Mouse (Mus musculus) adrenal gland, postnatal 10 days (tissue): ENCODE measurements around the gene A4galt. TPM values are rescaled to one million over a fixed set of nuclear protein-coding genes. Genes with fewer than 3 reads are reported as not detected.

Experiments used
- DNase-seq: peaks from one replicate; pipeline ENCODE4 v3.0.0; 2021; ENCODE audit warnings: mixed read lengths
- total RNA-seq, 2 experiments: library from RNA; stranded (reverse); gene quantifications; 2 replicates each; pipeline ENCODE4 v1.2.3; 2021

The A4galt gene
- total RNA-seq, 2 experiments from 2014 or later = 12.3 to 12.8 TPM

DNA sequence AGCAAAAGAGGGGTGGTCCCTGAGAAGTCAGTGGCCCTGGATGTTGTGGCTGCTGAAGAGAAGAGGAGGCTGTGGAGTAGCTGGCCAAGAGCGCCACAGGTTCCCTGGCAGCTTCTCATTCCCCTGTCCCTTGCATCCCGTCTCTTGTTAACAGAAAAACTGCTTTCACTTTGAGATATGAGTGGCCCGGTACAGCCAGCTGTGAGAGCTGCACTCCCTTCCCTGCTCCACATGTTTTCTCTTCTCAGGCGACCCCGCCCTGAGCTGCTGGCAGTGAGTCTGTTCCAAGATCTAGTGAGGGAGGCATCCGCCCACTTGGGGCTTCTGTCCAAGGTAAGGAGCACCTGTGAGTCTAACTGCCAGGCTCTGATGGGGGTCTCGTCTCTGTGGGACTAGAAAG is 16.9 kb upstream of the A4galt start:
- DNase-seq = peak; percentile 30

DNA sequence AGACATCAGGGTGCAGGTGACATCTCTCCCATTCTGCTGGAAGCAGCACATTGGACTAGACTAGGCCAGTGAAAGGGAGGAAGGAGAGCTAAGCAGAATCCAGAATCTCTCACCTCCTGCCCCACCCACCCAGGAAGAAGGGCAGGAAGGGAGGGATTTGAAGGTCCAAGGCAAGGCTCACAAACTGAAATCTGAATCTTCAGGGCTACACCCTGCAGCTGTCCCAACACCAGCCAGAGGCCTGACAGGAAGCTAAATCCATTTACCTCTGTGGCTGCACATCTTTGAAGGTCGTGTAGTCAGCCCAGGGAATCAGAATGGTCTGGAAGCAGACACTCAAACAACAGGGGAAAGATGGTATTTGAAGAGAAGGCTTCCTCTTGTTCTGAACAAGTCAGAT is 13.7 kb upstream of the A4galt start:
- DNase-seq = no peak

DNA sequence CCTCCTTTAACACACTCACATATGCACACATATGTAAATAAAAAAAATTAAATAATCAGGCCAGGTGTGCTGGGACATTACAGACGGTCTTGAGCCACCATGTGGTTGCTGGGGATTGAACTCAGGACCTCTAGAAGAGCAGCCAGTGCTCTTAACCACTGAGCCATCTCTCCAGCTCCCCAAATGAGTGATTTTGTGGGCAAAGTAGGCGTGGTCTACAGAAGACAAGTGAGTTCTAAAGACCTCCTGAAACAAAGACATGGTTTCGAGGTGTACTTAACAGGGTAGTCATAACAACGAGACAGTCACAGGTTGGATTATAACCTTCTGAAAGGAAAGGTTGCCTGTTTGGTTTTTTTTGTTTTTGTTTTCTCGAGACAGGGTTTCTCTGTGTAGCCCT is 11.8 kb upstream of the A4galt start:
- DNase-seq = no peak

- no peak for DNase-seq
Measured at GRCm38 (mm10) chr15:83257906-83258305, 6.3 kb upstream of the A4galt start.

DNA sequence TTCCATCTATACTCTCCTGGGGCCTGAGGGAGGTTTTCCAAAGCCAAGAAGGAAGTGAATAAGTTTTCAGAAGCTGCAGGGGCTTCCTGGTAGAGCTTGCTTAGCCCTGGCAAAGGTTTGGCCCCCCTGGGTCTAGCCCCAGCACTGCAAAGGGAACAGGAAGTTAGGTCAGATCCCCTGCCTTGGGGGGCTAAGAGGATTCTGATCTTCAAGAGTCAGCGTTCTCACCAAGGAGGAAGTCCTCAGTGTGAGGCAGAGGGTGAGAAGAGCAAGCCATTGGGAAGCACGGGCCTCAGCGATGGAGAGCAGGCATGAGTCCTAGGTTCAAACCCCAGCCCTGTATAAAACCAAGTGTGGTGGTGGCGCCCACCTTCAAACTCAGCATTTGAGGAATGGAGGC is 4.9 kb upstream of the A4galt start:
- no peak for DNase-seq

DNA sequence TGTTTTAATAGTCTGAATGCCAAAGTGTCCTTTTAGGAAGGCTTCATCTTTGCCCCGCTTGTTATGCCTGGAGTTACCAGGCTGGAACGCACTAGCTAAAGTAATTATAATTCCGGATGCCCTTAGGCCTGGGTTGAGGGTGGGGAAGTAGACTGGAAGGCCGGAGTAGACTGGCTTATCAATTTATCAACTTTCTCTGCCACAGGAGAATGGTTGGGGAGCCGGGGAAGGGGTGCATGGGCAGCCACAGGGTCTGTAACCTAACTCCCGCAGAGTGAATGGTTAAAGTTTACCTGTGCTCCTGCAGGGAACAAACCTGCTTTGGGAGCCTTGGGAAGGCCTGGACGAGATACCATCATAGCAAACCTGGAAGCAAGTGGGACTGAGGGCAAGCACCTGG is 4.4 kb upstream of the A4galt start:
- DNase-seq = no peak

- DNase-seq = no peak
Measured at GRCm38 (mm10) chr15:83255191-83255782, 3.7 kb upstream of the A4galt start.

DNA sequence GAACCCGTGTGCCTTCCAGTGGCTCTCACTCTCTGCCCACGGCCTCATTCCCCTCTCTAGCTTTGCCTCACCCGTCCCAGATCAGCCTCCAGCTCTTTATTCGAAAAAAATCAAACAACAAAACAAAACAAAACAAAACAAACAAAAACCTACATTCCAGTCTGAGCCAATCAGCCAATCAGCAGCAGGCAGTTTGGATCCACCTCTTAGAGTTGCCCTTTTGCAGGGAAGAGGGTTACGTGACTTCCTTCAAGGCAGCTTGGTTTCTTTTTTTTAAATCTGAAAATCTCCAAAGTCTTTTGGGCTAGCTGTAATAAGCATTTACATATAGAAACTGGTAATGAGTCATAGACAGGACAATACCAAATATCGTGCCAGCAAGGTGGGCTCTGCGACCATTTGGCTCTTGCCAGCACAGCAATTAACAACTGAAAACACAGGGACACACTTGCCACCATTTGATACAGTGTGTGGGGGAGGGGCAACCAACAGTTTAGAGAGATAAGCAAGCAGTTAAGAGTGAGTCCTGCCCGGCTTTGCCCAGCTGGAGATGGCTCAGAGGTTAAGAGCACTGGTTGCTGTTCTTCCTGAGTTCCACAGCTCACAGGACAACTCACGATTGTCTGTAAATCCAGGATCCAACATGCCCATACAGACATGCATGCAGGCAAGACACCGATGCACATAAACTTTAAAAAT is 2.9 kb upstream of the A4galt start:
- no peak for DNase-seq

GRCm38 (mm10) chr15:83252060-83252459 is 486 bp upstream of the A4galt start:
- DNase-seq = peak; percentile 51

DNA sequence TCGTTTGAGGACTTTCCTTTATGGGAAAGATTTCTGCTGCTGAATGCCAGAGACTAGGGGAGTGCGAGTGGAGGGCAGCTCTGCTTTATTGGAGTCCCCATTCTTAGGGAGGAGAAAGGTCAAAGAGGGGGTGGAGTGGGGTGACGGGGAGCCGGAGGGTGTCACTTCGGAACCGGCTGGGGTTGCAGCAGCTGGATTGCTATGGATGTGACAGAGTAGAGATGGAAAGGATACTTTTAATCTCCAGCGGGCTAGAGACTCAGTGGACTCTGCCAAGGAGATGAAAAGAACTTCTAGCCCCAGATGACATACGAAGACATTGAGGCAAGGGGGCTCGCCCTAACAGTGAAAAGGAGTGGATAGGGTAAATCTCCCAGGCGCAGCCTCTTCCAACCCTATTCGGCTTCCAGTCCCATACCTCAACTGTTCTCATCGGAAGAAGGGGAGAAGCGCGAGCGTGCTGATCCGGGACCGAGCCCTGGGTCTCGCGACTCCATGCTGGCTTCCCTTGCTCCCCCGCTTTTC is 861 bp downstream of the A4galt start:
- DNase-seq = no peak

DNA sequence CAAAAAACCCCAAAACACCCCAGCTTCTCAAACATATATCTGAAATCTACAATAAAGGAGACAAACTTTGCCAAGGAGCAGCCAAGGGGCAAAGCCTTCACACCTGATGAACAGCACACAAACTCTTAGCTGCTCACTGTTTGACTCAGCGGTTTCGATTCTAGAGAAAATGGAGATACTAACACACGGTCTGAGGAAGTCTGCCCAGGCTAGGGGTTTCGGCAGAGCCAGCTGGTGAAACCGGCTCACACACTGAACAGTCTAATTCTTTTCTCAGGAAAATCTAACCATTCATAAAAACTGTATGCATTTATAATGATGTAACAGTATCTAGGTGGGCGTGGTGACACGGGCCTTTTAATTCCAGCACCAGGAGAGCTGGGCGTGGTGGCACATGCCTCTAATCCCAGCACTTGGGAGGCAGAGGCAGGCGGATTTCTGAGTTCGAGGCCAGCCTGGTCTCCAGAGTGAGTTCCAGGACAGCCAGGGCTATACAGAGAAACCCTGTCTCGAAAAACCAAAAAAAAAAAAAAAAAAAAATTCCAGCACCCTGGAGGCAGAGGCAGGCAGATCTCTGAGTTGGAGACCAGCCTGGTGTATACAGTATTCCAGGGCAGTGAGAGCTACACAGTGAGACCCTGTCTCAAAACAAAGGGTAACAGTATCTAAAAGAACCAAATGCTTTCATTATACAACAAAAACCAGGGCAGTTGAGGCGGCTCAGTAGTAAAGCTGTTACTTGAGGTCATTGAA is 1.9 kb downstream of the A4galt start:
- DNase-seq = no peak

DNA sequence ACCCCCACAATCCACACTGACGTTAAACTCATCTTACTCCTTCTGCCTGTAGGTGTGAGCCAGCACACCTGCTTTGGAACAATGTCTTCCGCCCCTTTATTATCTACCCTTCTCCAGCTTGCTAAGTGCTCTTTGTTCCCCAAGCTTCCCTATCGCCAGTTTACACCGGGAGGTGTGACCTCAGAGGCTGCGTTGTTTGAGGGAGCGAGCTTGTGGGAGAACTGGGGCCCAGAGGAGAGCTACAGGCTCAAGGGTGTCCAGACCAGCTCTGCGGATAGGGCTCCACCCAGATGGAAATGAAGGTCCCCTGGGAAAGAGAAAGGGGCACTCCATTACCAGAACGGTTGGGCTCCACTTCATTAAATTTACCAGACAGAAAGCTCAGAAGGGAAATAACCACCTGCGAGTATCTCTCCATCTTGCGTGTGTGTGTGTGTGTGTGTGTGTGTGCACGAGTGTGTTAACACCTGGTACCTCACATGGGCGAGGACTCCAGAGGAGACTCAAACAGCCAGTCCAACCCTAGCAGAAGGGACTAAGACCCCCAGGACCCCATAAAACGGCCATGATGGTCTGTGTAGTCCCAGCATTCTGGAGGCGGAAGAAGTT is 3.2 kb downstream of the A4galt start:
- no peak for DNase-seq

GRCm38 (mm10) chr15:83244371-83244770 is 7.2 kb downstream of the A4galt start:
- no peak for DNase-seq

DNA sequence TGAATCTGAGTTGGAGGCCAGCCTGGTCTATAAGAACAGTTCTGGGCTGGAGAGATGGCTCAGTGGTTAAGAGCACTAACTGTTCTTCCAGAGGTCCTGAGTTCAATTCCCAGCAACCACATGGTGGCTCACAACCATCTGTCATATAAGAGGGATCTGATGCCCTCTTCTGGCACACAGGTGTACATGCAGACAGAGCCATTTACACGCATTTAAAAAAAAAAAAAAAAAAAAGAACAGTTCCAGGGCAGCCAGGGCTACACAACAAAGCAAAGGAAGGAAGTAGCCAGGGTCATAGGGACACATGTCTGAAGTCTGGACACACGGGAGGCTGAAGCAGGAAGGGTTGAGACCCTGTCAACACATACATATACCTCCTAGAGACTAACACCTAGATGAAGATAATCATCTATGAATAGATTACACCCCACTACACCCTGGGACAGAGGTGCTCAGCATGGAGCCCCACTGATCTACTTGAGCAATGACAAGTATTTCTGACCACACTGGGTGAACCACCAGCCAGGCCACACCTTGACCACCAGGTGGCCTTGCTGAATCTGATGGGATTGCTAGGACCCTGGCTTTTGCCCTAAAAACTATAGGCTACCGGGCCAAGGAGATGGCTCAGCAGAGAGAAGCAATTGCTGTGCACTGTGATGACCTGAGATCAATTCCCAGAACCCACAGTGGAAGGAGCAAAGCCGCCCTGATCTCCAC is 9.5 kb downstream of the A4galt start:
- DNase-seq = no peak

DNA sequence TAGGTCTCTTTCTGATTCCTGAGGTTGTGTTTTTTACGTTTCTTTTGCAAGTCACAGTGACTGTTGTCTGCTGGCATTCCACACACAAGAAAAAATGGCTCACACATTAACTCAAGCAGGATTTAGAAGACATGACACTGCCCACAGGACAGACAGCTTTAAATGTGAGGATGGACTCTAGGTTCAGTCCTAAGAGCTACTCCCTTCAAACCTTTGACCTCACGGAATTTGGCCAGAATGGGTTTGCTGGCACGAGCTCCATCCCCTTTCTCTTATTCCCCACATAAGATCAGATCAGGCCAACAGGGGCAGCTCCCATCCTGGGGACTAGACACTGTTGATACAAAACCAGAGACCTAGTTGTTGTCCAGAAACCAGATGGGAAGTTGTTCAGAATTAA is 10.1 kb downstream of the A4galt start:
- DNase-seq = no peak

GRCm38 (mm10) chr15:83237460-83238243 is 13.9 kb downstream of the A4galt start:
- DNase-seq = no peak

GRCm38 (mm10) chr15:83236824-83237223 is 14.8 kb downstream of the A4galt start:
- DNase-seq = no peak

GRCm38 (mm10) chr15:83233219-83233992 is 18.2 kb downstream of the A4galt start:
- DNase-seq = peak; percentile 77

- no peak for DNase-seq
Measured at GRCm38 (mm10) chr15:83227559-83227958, 24.0 kb downstream of the A4galt start.

GRCm38 (mm10) chr15:83226871-83227270 is 24.7 kb downstream of the A4galt start:
- DNase-seq = no peak
